Mouse (Mus musculus): Measurements from ENCODE around the gene Gm6583.

DNA sequence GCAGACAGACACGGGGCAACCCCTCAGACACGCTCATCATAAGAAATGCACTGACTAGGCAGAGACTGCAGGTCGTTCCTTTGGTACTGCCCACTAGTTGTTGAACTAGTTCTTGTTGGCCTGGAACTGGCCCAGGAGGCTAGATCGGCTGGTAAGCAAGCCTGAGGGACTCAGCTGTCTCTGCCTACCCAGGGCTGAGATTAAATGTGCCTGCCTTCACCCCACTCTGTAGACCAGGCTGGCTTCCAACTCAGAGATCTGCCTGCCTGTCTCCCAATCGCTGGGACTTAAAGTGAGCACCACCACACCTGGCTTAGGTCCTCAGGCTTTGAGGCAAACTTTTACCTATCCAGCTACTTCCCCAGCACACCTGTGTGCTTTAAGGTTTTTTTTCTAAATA is 35.5 kb downstream of the Gm6583 start:
- TF ChIP-seq CTCF (conservative IDR thresholded peaks at IDR 0.05; ENCODE audit: insufficient read depth, insufficient read length, low read depth, low read length): no peak
- TF ChIP-seq POLR2A (IDR thresholded peaks at IDR 0.05; ENCODE audit: low read depth, low read length): no peak

Measured in kidney, adult 2 months (tissue).